Mouse (Mus musculus) G1E (cell line): ENCODE measurements at regions not wholly inside any gene's neighbourhood (a gene's known extent, or its start where the extent isn't known, plus 50 kb on each side); places are given as distances from the start of the nearest gene placed in this dataset.

Experiments
- ATAC-seq: 2 replicates; pipeline ENCODE4 v1.8.0; 2016; ENCODE audit warnings: mild to moderate bottlenecking; ENCODE audit not compliant: insufficient number of reproducible peaks, poor library complexity, low FRiP score, severe bottlenecking; ENCODE audit errors: extremely low read depth
- DNase-seq: peaks from one replicate; pipeline ENCODE4 v3.0.0; 2012; ENCODE audit warnings: low spot score
- H3K27me3 ChIP-seq: 2 replicates; pipeline ENCODE4 v1.6.1; 2012; ENCODE audit warnings: mild to moderate bottlenecking, low read length, inconsistent platforms; ENCODE audit not compliant: insufficient read depth
- H3K36me3 ChIP-seq: replicated peaks from 2 replicates; pipeline ENCODE3; 2012; ENCODE audit warnings: mild to moderate bottlenecking, inconsistent platforms
- H3K4me1 ChIP-seq: 2 replicates; pipeline ENCODE4 v1.6.1; 2012; ENCODE audit warnings: low read depth, low read length, inconsistent platforms, mixed read lengths; ENCODE audit not compliant: insufficient read depth
- H3K4me3 ChIP-seq: 2 replicates; pipeline ENCODE4 v1.5.1; 2012; ENCODE audit warnings: low read depth, mild to moderate bottlenecking, inconsistent platforms, low read length, moderate library complexity, mixed read lengths
- H3K9me3 ChIP-seq: replicated peaks from 2 replicates; pipeline ENCODE4 v1.6.1; 2012; ENCODE audit warnings: inconsistent platforms
- CTCF ChIP-seq: IDR thresholded peaks from 2 replicates; pipeline ENCODE4 v1.5.1; 2012; ENCODE audit warnings: low read depth, low read length, inconsistent platforms, mixed read lengths
- GATA1 ChIP-seq: IDR thresholded peaks from 2 replicates; pipeline ENCODE4 v1.6.1; 2012; ENCODE audit warnings: borderline replicate concordance, low read length, inconsistent platforms, mixed read lengths
- GATA2 ChIP-seq: IDR thresholded peaks from 2 replicates; pipeline ENCODE4 v1.6.1; 2012; ENCODE audit warnings: low read depth, low read length, inconsistent platforms, borderline replicate concordance
- POLR2AphosphoS5 ChIP-seq: IDR thresholded peaks from 2 replicates; pipeline ENCODE4 v1.6.1; 2012; ENCODE audit warnings: low read depth, low read length, inconsistent platforms; ENCODE audit not compliant: insufficient replicate concordance
- TAL1 ChIP-seq: conservative IDR thresholded peaks from 2 replicates; pipeline ENCODE4 v1.6.1; 2012; ENCODE audit warnings: low read depth, low read length, inconsistent platforms, mixed read lengths

- no peaks in the 10 kb centered on the region for H3K27me3 ChIP-seq
- TF ChIP-seq CTCF: no peak
- no peak for TF ChIP-seq POLR2AphosphoS5
- no peak for TF ChIP-seq TAL1
- no peak for TF ChIP-seq GATA2
- no peak for TF ChIP-seq GATA1
- H3K4me1 ChIP-seq: no peaks in the 10 kb centered on the region
- no peak for DNase-seq
- no peak overlapping the region for H3K4me3 ChIP-seq
- H3K36me3 ChIP-seq: no peaks in the 10 kb centered on the region
- H3K9me3 ChIP-seq: peaks cover 73% of the 10 kb centered on the region
- ATAC-seq: no peak
These were observed 161.3 kb downstream of the Gas1 start for GRCm38 (mm10) chr13:60015854-60016366.

DNA sequence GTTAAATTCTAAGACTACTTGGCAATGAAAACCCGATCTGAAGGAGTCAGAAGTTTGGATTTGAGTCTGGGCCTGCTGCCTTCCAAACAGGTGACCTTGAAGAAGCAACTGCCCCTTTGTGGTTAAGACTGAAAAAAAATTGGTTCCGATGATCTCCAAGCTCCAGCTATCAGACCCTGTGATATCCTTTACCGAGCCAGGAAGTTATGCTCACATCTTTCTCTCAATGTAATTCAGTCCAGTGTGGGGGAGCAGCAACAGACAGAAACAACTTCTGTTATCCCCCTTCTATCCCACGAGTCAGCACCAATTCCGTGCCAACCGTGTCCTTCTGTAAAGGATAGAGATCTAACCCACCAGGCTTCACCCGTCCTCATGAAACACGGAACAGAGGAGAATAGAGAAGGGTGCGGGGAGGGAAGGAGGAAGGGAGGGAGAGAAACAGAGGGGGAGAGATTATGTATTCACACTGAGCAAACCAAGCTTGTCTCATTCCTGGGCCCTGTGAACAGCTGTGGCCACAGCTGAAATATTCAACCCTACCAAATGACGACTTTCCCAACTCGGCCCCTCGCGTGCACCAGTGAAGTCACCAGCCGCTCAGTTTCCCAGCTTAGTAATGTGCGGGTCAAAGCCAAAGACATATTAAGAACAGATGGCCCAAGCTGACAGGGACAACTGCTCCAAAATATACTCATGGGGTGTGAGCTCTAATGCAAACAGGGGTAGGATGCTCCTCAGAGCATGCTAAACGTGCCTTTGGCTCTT lies 164.9 kb downstream of the Gas1 start:
- no peaks in the 10 kb centered on the region for H3K4me1 ChIP-seq
- H3K4me3 ChIP-seq: no peak overlapping the region
- H3K36me3 ChIP-seq: no peaks in the 10 kb centered on the region
- ATAC-seq: no peak
- H3K9me3 ChIP-seq: peaks cover 72% of the 10 kb centered on the region
- TF ChIP-seq GATA1 (no peak), GATA2 (no peak), TAL1 (no peak), CTCF (no peak), POLR2AphosphoS5 (no peak)
- DNase-seq: no peak
- no peaks in the 10 kb centered on the region for H3K27me3 ChIP-seq

- Histone ChIP-seq H3K36me3 (no peaks in the 10 kb centered on the region), H3K9me3 (peaks cover 68% of the 10 kb centered on the region), H3K4me1 (no peaks in the 10 kb centered on the region), H3K27me3 (no peaks in the 10 kb centered on the region), H3K4me3 (no peak overlapping the region)
- TF ChIP-seq POLR2AphosphoS5: no peak
- no peak for TF ChIP-seq GATA2
- ATAC-seq: no peak
- DNase-seq: no peak
These were observed 166.1 kb downstream of the Gas1 start for GRCm38 (mm10) chr13:60011092-60011491.

DNA sequence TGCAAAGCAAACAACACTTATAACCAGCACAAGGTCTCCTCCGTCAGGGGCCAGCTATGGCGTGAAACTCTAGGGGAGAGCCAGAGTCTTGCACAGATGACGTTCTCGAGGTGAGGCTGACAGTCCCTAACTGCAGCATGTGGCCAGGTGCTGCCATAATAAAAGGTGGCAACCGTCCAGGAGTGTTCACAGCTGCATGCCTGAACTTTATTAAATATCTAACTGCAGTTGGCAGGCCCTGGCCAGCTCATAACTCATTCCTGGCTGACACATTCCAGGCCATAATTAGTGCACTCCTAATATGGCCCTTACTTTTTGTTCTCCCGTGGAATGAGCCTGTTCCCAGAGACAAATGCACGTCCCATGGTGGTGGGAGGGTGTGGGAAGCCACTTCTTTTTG lies 169.6 kb downstream of the Gas1 start:
- ATAC-seq: no peak
- Histone ChIP-seq H3K4me3 (no peak overlapping the region), H3K27me3 (no peaks in the 10 kb centered on the region), H3K36me3 (no peaks in the 10 kb centered on the region), H3K9me3 (peaks cover 56% of the 10 kb centered on the region), H3K4me1 (no peaks in the 10 kb centered on the region)
- DNase-seq: no peak
- no peak for TF ChIP-seq TAL1
- no peak for TF ChIP-seq GATA1
- TF ChIP-seq GATA2: no peak
- TF ChIP-seq CTCF: no peak
- no peak for TF ChIP-seq POLR2AphosphoS5

DNA sequence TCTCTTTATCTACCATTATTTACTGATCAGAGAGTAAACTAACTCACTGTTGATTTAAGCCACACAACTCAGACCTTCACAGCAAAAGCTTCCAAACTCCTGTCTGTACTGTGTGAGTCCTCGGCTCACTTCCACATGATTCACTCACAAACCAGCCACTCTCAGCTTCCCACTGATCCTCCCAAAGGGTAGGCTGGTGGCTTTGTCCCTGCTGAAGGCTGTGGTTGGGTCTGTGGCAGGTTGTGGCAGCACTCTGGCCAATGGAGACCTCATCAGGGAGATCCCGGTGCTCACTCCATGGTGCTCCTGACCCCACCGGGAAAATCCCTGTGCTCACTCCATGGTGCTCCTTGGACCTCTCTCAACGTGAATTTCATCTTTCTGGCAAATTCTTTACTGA lies 170.1 kb downstream of the Gas1 start:
- DNase-seq: no peak
- H3K4me1 ChIP-seq: no peaks in the 10 kb centered on the region
- H3K36me3 ChIP-seq: no peaks in the 10 kb centered on the region
- H3K9me3 ChIP-seq: peaks cover 55% of the 10 kb centered on the region
- no peak for ATAC-seq
- no peaks in the 10 kb centered on the region for H3K27me3 ChIP-seq
- TF ChIP-seq CTCF (no peak), GATA1 (no peak), GATA2 (no peak), TAL1 (no peak), POLR2AphosphoS5 (no peak)
- H3K4me3 ChIP-seq: no peak overlapping the region

- DNase-seq (no peak), ATAC-seq (no peak)
- peaks cover 54% of the 10 kb centered on the region for H3K9me3 ChIP-seq
- TF ChIP-seq POLR2AphosphoS5 (no peak), GATA2 (no peak), GATA1 (no peak), TAL1 (no peak), CTCF (no peak)
- H3K27me3 ChIP-seq: no peaks in the 10 kb centered on the region
- no peak overlapping the region for H3K4me3 ChIP-seq
- H3K4me1 ChIP-seq: no peaks in the 10 kb centered on the region
- no peaks in the 10 kb centered on the region for H3K36me3 ChIP-seq
These were observed 172.6 kb downstream of the Gas1 start for GRCm38 (mm10) chr13:60004611-60005010.
